Mouse (Mus musculus) frontal cortex, postnatal 25 days (tissue): Measurements from ENCODE around the gene Stx4a.
"Not testable (repeated sequence)": the region's sequence is repeated elsewhere in the genome, so short reads cannot be mapped to it uniquely, and the experiment has no call there.

Source experiments
- DNase-seq, 2 experiments: peaks; one replicate each; pipeline ENCODE4 v3.0.0; 2022; ENCODE audit warnings: low spot score in 2 of 2

The Stx4a gene

GRCm38 (mm10) chr7:127867641-127868040 lies 43.5 kb downstream of the Stx4a start:
- no peak for DNase-seq

- no peak for DNase-seq
These were observed 45.2 kb downstream of the Stx4a start for GRCm38 (mm10) chr7:127869149-127869810.

GRCm38 (mm10) chr7:127870136-127870821 lies 46.2 kb downstream of the Stx4a start:
- DNase-seq: no peak

GRCm38 (mm10) chr7:127874812-127875626 lies 50.9 kb downstream of the Stx4a start:
- DNase-seq: no peak

GRCm38 (mm10) chr7:127875627-127876001 lies 51.5 kb downstream of the Stx4a start:
- DNase-seq: peak; percentile 81 to 85

- peak; percentile 40 to 52 for DNase-seq
These were observed 52.0 kb downstream of the Stx4a start, which contains the start of gene Zfp646 for GRCm38 (mm10) chr7:127876041-127876466. Zfp646 (plus strand) TSS chr7:127876221.

GRCm38 (mm10) chr7:127876467-127877348 lies 52.6 kb downstream of the Stx4a start, which contains the start of gene Zfp668:
Zfp668 (minus strand) TSS chr7:127876828.
- peak; percentile 82 to 84 for DNase-seq

GRCm38 (mm10) chr7:127879301-127879700 lies 55.2 kb downstream of the Stx4a start:
- DNase-seq: no peak

- DNase-seq: no peak
These were observed 56.3 kb downstream of the Stx4a start for GRCm38 (mm10) chr7:127880431-127880830.

- no peak for DNase-seq
These were observed 61.9 kb downstream of the Stx4a start for GRCm38 (mm10) chr7:127885951-127886350.

- no peak for DNase-seq
These were observed 62.5 kb downstream of the Stx4a start for GRCm38 (mm10) chr7:127886551-127886950.

GRCm38 (mm10) chr7:127887191-127887590 lies 63.1 kb downstream of the Stx4a start:
- no peak for DNase-seq

GRCm38 (mm10) chr7:127887781-127888180 lies 63.7 kb downstream of the Stx4a start:
- no peak for DNase-seq

- no peak for DNase-seq
These were observed 64.7 kb downstream of the Stx4a start for GRCm38 (mm10) chr7:127888821-127889220.

- no peak for DNase-seq
These were observed 66.7 kb downstream of the Stx4a start, which contains the start of gene Prss53 for GRCm38 (mm10) chr7:127890798-127891197. Prss53 (minus strand) TSS chr7:127890970.

GRCm38 (mm10) chr7:127894480-127894879 lies 70.4 kb downstream of the Stx4a start:
- no peak for DNase-seq

- peak; percentile 86 to 89 for DNase-seq
These were observed 71.3 kb downstream of the Stx4a start, which contains the start of the genes Gm21974 and Vkorc1 for GRCm38 (mm10) chr7:127895442-127895841. Gm21974 (minus strand) TSS chr7:127895454. Vkorc1 (minus strand) TSS chr7:127895617.

- DNase-seq: not testable (repeated sequence)
These were observed 71.8 kb downstream of the Stx4a start for GRCm38 (mm10) chr7:127895891-127896290.

GRCm38 (mm10) chr7:127896384-127896783 lies 72.3 kb downstream of the Stx4a start:
- no peak for DNase-seq

GRCm38 (mm10) chr7:127897542-127897941 lies 73.4 kb downstream of the Stx4a start:
- DNase-seq: no peak
